Mouse (Mus musculus) CD4-positive naive resting alpha-beta T cell, adult 76 days (primary cell): ENCODE results near the gene Crb1. TPM values are rescaled to one million over a fixed set of nuclear protein-coding genes. Genes with fewer than 3 reads are reported as not detected.

Source experiments
- total RNA-seq: library from RNA; stranded (reverse); gene quantifications from one replicate; pipeline ENCODE4 v1.2.4, GENCODE M21; 2023

Gene Crb1
- total RNA-seq, result not detected

DNA sequence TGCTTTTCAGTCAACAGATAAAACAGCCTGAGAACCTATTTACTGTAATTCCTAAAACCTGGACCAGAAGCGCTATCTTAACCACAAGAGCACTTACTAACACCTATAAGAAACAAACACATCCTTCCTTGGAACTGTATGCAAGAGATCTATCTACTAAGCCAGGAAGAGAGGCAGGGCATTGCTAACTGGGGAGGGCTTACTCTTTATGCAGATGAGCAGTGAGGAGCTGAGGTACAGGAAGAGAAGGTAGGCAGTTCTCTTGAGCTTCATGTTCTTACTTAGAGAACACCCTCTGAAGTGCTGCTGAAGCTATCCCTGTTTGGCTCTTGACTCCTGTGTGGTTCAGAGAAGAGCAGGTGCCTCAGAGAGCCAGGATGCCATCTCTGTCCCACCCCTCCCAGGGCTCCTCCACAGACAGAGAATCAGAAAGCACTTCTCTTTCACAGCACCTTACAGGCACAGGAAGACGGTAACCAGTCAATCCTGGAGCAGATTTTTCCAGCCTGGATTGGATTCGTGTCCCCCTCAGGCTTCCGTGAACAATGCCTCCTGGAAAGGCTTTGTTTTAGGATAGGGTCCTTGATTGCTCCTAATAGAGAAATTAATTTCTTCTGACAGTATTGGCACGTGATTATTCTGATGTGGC lies at the start of gene Crb1:
Gene Crb1, minus strand, starts transcription at position 463 of the 649 bp plus-strand sequence.

DNA sequence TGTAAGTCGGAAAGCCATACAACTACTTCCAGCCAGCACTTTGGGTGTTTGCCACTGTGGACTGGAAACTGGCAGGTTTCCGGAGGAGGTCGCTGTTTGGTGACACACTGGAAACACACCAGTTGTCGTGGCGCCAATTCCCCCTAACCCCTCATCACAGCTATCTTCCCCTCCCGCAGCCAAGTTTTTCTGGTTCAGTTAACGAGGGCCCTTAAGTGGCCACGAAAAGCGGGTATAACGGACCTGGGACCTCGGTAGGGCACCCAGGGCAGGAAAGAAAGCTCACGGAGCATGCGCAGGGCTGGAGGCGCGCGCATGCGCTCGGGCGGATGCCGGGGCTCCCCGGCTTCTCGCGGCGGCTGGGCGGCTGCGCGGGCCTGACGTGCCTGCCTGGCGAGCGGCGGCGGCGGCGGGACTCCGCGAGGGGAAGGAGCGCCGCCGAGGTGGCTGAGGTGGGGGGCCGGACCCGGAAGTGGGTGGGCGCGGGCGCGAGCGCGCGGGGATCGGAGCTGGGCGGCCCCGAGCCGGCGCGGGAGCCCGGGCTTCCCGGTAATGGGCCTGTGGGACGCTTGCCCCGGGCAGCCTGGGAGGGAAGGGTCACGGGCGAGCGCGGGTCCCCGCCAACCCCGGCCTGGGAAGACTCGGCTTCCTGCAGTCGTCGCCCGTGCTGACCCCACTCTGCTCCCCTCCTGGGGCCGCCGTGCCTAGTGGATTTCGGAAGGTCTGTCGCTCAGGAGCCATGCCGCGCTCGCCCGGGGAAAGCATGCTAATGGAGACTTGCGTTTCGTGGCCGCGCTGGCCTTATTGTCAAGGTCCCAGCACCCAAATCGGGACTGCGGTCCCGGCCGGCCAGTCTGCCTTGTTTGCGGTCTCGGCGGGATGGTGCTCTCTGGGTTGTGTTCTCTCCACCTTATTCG lies 45.2 kb upstream of the Crb1 start, which contains the start of gene Zbtb41:
Gene Zbtb41, plus strand, starts transcription at position 414 of the 917 bp plus-strand sequence.

Other genes with a start within 250 kb of the Crb1 start
- 23.7 TPM for gene Zbtb41, start 45.2 kb upstream of the Crb1 start, total RNA-seq
- 1.00 TPM for gene Aspm, start 77.7 kb upstream of the Crb1 start, total RNA-seq
- gene F13b, start 124.6 kb upstream of the Crb1 start, total RNA-seq, result not detected
- not detected for gene Cfhr1, start 183.2 kb upstream of the Crb1 start, total RNA-seq